Mouse (Mus musculus) erythroblast, embryonic 14.5 days (primary cell): ENCODE results near the gene Dcaf17. TPM values are rescaled to one million over a fixed set of nuclear protein-coding genes. Genes with fewer than 3 reads are reported as not detected.

Experiments used
- H3K27me3 ChIP-seq: 2 replicates; pipeline ENCODE4 v1.6.1; 2012; ENCODE audit warnings: inconsistent platforms; ENCODE audit not compliant: control insufficient read depth
- H3K36me3 ChIP-seq: 2 replicates; pipeline ENCODE4 v1.6.1; 2012; ENCODE audit warnings: mild to moderate bottlenecking, inconsistent platforms; ENCODE audit not compliant: control insufficient read depth
- H3K4me1 ChIP-seq: 2 replicates; pipeline ENCODE4 v1.6.1; 2012; ENCODE audit warnings: inconsistent platforms; ENCODE audit not compliant: control insufficient read depth
- H3K4me3 ChIP-seq: replicated peaks from 2 replicates; pipeline ENCODE3; 2012; ENCODE audit warnings: moderate library complexity, mild to moderate bottlenecking, inconsistent platforms
- H3K9me3 ChIP-seq: 2 replicates; pipeline ENCODE4 v1.6.1; 2012; ENCODE audit warnings: low read length, inconsistent platforms, mixed read lengths; ENCODE audit not compliant: control insufficient read depth
- GATA1 ChIP-seq: IDR thresholded peaks from 2 replicates; pipeline ENCODE4 v1.6.1; 2012; ENCODE audit warnings: low read length, inconsistent platforms, mixed read lengths
- TAL1 ChIP-seq: IDR thresholded peaks from 3 replicates; pipeline ENCODE4 v1.6.1; 2012; ENCODE audit warnings: low read length, inconsistent platforms, mixed read lengths
- polyA plus RNA-seq: library from polyadenylated mRNA; stranded (reverse); fragments of >175 nt; gene quantifications from 2 replicates; pipeline ENCODE4 v1.2.3, GENCODE M21; 2012

Dcaf17 gene
- polyA plus RNA-seq, 1 experiment = 0.11 TPM

DNA sequence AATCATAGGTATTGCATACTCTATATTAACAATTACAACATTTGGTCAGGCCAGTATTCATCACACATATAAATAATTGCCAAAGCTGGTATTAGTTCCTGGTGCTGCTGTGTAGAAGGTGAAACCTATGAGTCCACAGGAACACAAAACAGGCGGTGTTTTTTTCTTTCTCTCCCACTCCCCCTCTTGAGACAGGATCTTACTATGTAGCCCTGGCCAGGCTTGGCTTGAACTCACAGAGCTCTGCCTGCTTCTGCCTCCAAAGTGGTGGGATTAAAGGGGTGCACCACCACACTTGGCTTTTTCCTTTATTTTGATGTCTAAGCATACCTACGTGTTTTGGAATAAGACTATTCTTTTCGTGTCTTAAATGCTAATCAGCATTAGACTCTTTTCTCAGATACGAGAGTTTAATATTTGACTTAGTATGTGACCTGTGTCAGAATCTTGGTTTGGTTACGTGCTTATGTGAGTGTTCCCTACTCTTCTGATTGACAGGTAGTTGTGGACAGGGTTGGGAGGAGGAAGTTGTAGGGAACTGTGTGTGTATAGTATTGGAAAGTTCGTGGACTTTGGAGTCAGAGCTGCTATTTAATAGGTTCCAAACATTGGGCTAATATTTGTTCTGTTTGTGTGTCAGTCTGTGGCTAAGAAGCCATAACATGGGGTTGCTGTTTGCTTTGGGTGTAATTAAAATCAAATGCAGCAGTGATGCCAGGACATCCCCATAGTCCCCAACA lies 28.5 kb downstream of the Dcaf17 start:
- Histone ChIP-seq H3K4me1 (no peaks in the 10 kb centered on the region), H3K9me3 (no peaks in the 10 kb centered on the region), H3K4me3 (no peak overlapping the region), H3K27me3 (no peaks in the 10 kb centered on the region), H3K36me3 (peaks cover 48% of the 10 kb centered on the region)
- TF ChIP-seq GATA1 (no peak), TAL1 (no peak)

DNA sequence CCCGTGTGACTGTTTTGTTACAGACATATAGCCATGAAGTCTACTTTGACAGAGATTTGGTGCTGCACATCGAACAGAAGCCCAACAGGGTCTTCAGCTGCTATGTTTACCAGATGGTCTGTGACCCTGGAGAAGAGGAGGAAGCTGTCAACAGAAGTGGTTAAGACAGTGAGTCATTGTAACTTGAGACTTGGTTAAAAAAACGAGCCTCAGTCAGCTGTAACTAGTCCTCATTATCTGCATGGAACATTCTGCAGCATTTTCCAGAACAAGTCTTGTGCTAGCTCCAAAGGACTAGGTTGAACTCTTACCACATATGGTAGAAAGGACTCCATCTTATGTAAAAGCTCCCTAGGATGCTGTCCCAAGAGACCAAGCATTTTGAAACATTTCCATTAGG lies 34.6 kb downstream of the Dcaf17 start:
- no peak overlapping the region for H3K4me3 ChIP-seq
- peaks cover 50% of the 10 kb centered on the region for H3K4me1 ChIP-seq
- no peaks in the 10 kb centered on the region for H3K9me3 ChIP-seq
- peaks cover 55% of the 10 kb centered on the region for H3K36me3 ChIP-seq
- TF ChIP-seq TAL1 (no peak), GATA1 (no peak)
- no peaks in the 10 kb centered on the region for H3K27me3 ChIP-seq

DNA sequence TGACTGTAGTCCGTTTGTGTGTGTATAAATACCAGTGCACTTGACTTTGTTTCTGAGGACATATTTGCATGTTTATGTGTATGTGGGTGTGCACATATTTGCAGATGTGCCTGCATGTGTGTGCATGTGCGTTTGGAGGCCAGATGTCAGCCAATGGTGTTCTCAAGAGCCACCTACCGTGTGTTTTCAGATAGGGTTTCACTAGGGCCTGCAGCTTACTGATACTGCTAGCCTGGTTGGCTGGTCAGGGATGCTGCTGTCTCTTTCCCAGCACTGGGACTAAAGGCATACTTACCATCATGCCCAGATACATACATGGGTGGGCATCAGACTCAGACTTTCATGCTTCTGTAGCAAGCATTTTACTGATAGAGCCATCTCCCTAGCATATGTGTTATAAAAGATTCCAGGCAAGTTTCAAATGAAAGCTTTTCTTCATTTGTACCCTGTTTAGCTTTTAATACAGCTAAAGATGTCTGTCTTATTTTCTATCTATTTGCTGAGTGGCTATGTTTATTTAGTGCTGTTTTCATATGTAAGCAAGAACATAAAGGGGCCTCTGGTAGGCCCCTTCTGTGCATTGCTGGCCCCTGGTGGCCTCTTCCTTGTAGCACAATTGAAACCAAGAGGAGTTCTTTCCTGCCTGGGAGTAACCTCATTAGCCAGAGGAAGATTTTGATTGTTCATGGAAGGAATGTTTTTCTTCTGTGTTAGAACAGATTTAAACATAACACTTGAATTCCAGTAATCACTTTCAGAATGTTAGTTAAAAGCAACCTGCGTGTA lies 35.7 kb downstream of the Dcaf17 start:
- Histone ChIP-seq H3K4me3 (no peak overlapping the region), H3K4me1 (peaks cover 54% of the 10 kb centered on the region), H3K9me3 (no peaks in the 10 kb centered on the region), H3K27me3 (no peaks in the 10 kb centered on the region), H3K36me3 (peaks cover 55% of the 10 kb centered on the region)
- TF ChIP-seq GATA1 (peak; percentile 34; the same call in 1 of the 2 replicates), TAL1 (peak; percentile 84)

DNA sequence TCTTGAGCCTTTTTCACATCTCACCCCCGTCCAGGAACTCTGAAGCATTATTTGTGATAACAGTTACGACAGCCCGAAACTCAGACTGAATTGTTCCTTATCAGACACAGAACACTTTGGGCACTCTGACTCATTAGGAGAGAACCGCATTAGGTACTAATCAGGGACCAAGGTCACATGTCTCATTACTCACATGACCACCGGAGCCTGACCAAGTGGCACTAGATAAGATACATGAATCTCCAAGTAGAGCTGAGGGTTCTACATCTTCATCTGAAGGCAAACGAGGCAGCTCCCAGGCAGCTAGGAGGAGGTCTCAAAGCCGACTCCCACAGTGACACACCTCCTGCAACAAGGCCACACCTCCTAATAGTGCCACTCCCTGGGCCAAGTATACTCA lies 41.0 kb downstream of the Dcaf17 start:
- Histone ChIP-seq H3K9me3 (peaks cover 6% of the 10 kb centered on the region), H3K4me3 (no peak overlapping the region), H3K36me3 (peaks cover 44% of the 10 kb centered on the region), H3K4me1 (peaks cover 46% of the 10 kb centered on the region), H3K27me3 (no peaks in the 10 kb centered on the region)
- TF ChIP-seq TAL1 (no peak), GATA1 (peak; percentile 47; the same call in 1 of the 2 replicates)

DNA sequence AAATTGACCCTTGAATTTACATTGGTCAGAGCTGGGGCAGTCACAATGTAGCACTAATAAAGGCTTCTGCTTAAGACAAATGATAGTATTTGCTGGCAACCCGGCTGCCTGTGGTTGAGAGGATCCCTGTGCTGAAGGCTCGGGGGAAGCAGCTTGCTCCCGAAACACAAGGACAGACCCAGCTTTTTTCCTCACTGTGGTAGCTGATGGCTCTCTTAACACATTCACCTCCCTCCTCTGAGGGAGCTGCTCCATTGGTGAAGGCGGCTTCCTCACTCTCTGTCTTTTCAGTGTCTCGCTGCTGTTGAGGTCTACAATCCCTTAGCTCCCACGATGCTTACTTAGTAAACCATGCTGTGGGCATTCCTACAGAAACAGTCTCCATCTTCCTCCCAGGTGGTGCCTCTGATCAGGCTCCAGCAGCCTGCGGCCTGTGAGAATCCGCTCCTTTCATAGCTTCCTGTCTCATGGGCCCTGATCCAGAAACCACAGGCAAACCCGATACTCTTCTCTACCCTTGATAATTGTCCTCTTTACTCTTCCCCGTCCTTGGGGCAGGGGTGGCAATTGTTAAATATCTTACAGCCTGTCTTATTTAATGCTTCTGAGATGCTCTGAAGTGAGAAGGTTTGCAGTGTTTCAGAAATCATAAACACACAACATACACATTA lies 47.6 kb downstream of the Dcaf17 start:
- Histone ChIP-seq H3K4me1 (no peaks in the 10 kb centered on the region), H3K36me3 (peaks cover 11% of the 10 kb centered on the region), H3K4me3 (no peak overlapping the region), H3K9me3 (no peaks in the 10 kb centered on the region), H3K27me3 (peaks cover 15% of the 10 kb centered on the region)
- TF ChIP-seq TAL1 = no peak
- no peak for TF ChIP-seq GATA1

DNA sequence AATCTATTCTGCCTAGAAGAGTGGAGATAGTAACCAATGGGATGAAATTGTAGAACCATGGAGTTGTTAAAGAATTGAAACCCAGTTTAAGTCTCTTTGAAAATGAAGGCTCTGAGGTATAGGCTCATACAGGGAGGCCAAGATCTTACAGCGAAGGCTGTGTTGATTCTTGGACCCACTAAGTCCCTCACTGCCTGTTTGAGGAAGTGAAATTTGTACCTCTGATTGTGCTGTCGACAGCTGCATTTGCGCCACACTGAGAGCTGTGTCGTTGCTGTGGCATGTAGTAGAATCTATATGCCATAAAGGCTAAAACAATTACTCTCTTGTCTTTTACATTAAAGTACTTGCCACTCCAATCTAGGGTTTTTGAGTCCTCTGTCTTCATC lies 48.2 kb downstream of the Dcaf17 start:
- Histone ChIP-seq H3K4me1 (no peaks in the 10 kb centered on the region), H3K27me3 (peaks cover 15% of the 10 kb centered on the region), H3K9me3 (no peaks in the 10 kb centered on the region), H3K4me3 (no peak overlapping the region), H3K36me3 (peaks cover 10% of the 10 kb centered on the region)
- TF ChIP-seq TAL1 = no peak
- no peak for TF ChIP-seq GATA1

DNA sequence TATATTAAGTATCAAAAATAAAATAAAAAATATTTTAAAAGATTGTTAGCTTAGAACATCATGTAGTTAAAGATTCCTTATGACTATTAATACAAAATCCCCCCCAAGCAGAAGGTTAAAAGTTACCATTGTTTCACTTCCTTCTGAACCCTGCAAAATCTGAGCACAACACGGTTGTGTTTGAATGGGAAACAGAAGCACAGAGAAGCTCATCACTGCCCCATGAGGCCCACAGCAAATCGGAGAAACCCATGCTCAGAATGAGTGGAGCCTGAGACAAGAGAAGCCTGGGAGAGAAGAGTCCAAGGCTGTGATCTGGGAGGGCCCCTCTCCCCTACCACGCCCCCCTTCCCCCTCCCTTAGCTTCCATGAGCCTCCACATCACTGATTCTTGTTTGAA lies 49.6 kb downstream of the Dcaf17 start:
- no peak for TF ChIP-seq GATA1
- TF ChIP-seq TAL1 = no peak
- no peaks in the 10 kb centered on the region for H3K9me3 ChIP-seq
- H3K4me1 ChIP-seq = no peaks in the 10 kb centered on the region
- H3K27me3 ChIP-seq = peaks cover 15% of the 10 kb centered on the region
- no peak overlapping the region for H3K4me3 ChIP-seq
- peaks cover 5% of the 10 kb centered on the region for H3K36me3 ChIP-seq

DNA sequence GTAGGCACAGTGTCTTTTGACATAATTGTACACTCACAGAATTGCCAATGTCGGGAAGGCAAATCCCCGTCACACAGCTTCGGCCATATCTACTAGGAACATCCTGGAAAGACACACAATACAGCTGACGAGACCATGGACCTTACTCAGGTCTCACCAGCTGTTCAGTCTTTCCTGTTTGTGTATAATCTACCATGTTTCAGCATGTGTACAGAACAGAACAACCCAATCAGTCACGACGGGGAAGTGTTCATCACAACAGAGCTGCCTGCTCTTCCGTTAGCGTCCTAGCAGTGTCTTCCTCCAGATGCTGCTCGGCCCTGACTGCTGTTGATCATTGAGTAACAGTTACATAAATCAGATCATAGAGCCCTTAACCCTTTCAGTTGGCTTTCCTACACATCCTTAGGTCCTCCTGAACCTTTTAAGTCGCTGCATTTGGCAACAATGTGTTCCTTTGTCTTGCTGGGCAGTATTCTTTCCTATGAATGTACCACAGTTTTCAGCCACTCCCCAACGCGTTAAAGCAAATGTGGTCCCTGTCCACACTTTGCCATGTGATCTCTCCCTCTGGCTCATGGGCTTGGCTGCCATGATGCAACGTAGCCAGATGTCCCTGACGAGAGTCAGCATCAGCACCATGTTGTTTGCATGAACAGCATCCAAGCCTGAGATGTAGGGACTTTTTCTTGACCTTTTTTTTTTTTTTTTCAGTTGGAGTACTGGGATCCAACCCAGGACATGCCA lies 50.5 kb downstream of the Dcaf17 start:
- Histone ChIP-seq H3K9me3 (no peaks in the 10 kb centered on the region), H3K36me3 (peaks cover 2% of the 10 kb centered on the region), H3K27me3 (peaks cover 15% of the 10 kb centered on the region), H3K4me3 (no peak overlapping the region), H3K4me1 (no peaks in the 10 kb centered on the region)
- TF ChIP-seq TAL1 = no peak
- no peak for TF ChIP-seq GATA1

DNA sequence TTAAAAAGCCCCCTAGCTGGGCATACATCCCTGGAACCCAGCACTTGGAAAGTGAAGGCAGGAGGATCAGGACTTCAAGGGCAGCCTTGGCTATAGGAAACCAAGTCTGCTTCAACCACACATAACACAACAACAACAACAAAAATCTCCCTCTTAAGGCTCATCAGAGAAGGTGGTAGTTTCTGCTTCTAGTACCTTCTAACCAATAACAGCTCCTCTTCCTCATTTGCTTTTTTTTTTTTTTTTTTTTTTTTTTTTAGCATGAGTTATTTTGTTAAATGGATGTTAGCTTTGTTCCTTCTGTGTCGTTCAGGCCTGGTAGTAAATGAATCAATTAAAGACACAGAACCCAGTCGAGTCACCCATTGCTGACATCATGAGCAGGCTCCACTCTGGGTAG lies 52.1 kb downstream of the Dcaf17 start:
- Histone ChIP-seq H3K4me1 (no peaks in the 10 kb centered on the region), H3K4me3 (no peak overlapping the region), H3K36me3 (no peaks in the 10 kb centered on the region), H3K27me3 (peaks cover 15% of the 10 kb centered on the region), H3K9me3 (no peaks in the 10 kb centered on the region)
- TF ChIP-seq GATA1 (no peak), TAL1 (no peak)
